Mouse (Mus musculus): ENCODE results near the gene Tab1.

DNA sequence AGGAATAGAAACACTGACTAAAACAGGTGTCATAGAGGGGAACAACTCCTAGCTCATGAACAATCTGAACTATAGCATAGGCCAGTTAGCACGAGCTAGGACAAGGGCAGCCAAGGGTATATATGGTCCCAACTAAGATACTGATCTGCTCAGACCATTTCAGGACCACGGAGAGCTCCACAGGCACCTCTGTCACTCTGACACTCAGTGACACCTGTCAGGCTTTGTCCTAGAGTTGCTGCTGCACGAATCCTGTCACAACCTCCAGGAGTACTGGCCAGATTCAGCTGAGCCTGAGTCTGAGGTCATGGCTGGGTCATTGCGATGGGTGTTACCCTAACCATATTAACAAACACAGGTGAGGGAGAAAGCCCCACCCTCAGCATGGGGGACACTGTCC, 70.5 kb downstream of the Tab1 start:
- TF ChIP-seq CTCF (IDR thresholded peaks at IDR 0.05; ENCODE audit: borderline replicate concordance, extremely low read depth, insufficient read depth, insufficient read length) = no peak
- no peak for TF ChIP-seq POLR2A (IDR thresholded peaks at IDR 0.05; ENCODE audit: borderline replicate concordance, extremely low read depth, insufficient read depth, insufficient read length, poor library complexity, severe bottlenecking)

Measured in brain, embryonic 14.5 days (tissue).